Mouse (Mus musculus) myocyte (in vitro differentiated cells): Measurements from ENCODE around the gene Fhl2. TPM values are rescaled to one million over a fixed set of nuclear protein-coding genes. Genes with fewer than 3 reads are reported as not detected.
A peak's percentile ranks its signal among the peaks of the same experiment; 100 is the strongest.

Experiments used
- H3K27me3 ChIP-seq: one replicate; pipeline ENCODE4 v1.6.1; 2011; ENCODE audit not compliant: control insufficient read depth, insufficient read depth, insufficient read length
- H3K36me3 ChIP-seq: one replicate; pipeline ENCODE4 v1.6.1; 2011; ENCODE audit not compliant: control insufficient read depth, insufficient read depth
- H3K4me2 ChIP-seq: one replicate; pipeline ENCODE4 v1.6.1; 2011; ENCODE audit warnings: low read depth, control low read depth
- H3K4me3 ChIP-seq: one replicate; pipeline ENCODE4 v1.5.1; 2011; ENCODE audit warnings: mild to moderate bottlenecking, control low read depth, moderate library complexity
- H3K79me2 ChIP-seq: one replicate; pipeline ENCODE4 v1.6.1; 2011; ENCODE audit not compliant: control insufficient read depth, insufficient read depth
- H3ac ChIP-seq: one replicate; pipeline ENCODE4 v1.6.1; 2011; ENCODE audit not compliant: control insufficient read depth, insufficient read length
- CEBPB ChIP-seq: IDR thresholded peaks from 2 replicates; pipeline ENCODE4 v1.6.1; 2011; ENCODE audit warnings: mild to moderate bottlenecking, moderate library complexity; ENCODE audit not compliant: poor library complexity, insufficient read depth, severe bottlenecking
- E2F4 ChIP-seq: IDR thresholded peaks from one replicate; pipeline ENCODE4 v1.6.1; 2011; ENCODE audit warnings: mild to moderate bottlenecking, control low read depth, moderate library complexity; ENCODE audit not compliant: insufficient read depth
- MAX ChIP-seq: IDR thresholded peaks from one replicate; pipeline ENCODE4 v1.6.1; 2011; ENCODE audit warnings: low read depth, mild to moderate bottlenecking, control low read depth
- MYOD1 ChIP-seq, 3 experiments: IDR thresholded peaks; one replicate each; pipeline ENCODE4 v1.6.1; 2011; ENCODE audit warnings: control low read depth in 2 of 3, low read depth in 2 of 3, mild to moderate bottlenecking in 2 of 3, moderate library complexity in 1 of 3; ENCODE audit not compliant: insufficient read length in 2 of 3, control insufficient read depth in 1 of 3
- MYOG ChIP-seq, 3 experiments: IDR thresholded peaks; one replicate each; pipeline ENCODE4 v1.6.1; 2011; ENCODE audit warnings: control low read depth in 2 of 3, low read depth in 2 of 3, mild to moderate bottlenecking in 2 of 3; ENCODE audit not compliant: insufficient read length in 2 of 3, control insufficient read depth in 1 of 3, insufficient read depth in 1 of 3
- POLR2A ChIP-seq: IDR thresholded peaks from one replicate; pipeline ENCODE4 v1.6.1; 2011; ENCODE audit warnings: low read depth, mild to moderate bottlenecking, control low read depth, moderate library complexity; ENCODE audit not compliant: insufficient read length
- POLR2AphosphoS2 ChIP-seq: IDR thresholded peaks from one replicate; pipeline ENCODE4 v1.6.1; 2011; ENCODE audit warnings: low read depth, control low read depth; ENCODE audit not compliant: insufficient read length
- REST ChIP-seq: IDR thresholded peaks from one replicate; pipeline ENCODE4 v1.6.1; 2011; ENCODE audit warnings: mild to moderate bottlenecking, control low read depth, moderate library complexity; ENCODE audit not compliant: insufficient read depth, insufficient read length
- SRF ChIP-seq: IDR thresholded peaks from one replicate; pipeline ENCODE4 v1.6.1; 2011; ENCODE audit warnings: low read depth; ENCODE audit not compliant: control insufficient read depth, insufficient read length
- TCF12 ChIP-seq: IDR thresholded peaks from one replicate; pipeline ENCODE4 v1.6.1; 2011; ENCODE audit warnings: mild to moderate bottlenecking, control low read depth; ENCODE audit not compliant: poor library complexity, insufficient read depth, severe bottlenecking
- TCF3 ChIP-seq: IDR thresholded peaks from one replicate; pipeline ENCODE4 v1.6.1; 2011; ENCODE audit warnings: low read depth, control low read depth; ENCODE audit not compliant: insufficient read length
- USF1 ChIP-seq: IDR thresholded peaks from one replicate; pipeline ENCODE4 v1.6.1; 2011; ENCODE audit warnings: low read depth, mild to moderate bottlenecking, control low read depth, moderate library complexity
- polyA plus RNA-seq: library from polyadenylated mRNA; unstranded; fragments of >200 nt; fragmentation: generic; extraction: Trizol; gene quantifications from one replicate; pipeline ENCODE4 v1.2.1, GENCODE M21; 2012; ENCODE audit warnings: missing spikeins

The Fhl2 gene
- polyA plus RNA-seq, 1 experiment, result 58.2 TPM

DNA sequence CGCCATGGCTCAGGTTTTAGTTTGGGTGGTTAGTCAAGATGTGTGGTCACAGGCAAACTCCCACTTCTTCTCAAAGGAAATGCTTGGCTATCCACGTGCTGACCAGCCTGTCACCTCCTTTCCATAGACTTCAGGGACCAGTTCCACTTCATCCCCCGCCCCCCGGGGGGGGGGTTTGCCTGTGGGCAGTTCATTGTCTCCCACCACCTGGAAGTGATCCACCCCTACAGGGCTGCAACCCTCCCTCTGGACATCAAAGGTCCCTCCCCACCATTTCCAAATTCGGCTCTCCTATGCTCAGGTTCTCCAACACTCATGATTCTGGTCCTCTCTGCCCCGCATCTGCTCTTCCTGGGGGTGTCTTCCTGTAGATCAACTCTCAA is 33.7 kb downstream of the Fhl2 start:
- peak overlapping the region; percentile 74 for H3K4me3 ChIP-seq
- H3K27me3 ChIP-seq, result no peaks in the 10 kb centered on the region
- H3K4me2 ChIP-seq, result peak overlapping the region; percentile 83
- H3K79me2 ChIP-seq, result peaks cover 54% of the 10 kb centered on the region
- TF ChIP-seq MYOD1 (IDR thresholded peaks at IDR 0.05; ENCODE audit: control insufficient read depth in 1 of 3, insufficient read length in 2 of 3, low read depth in 2 of 3) (no peak), E2F4 (no peak), TCF3 (no peak), TCF12 (no peak), SRF (no peak), CEBPB (no peak)
- H3K36me3 ChIP-seq, result peaks cover 2% of the 10 kb centered on the region
- H3ac ChIP-seq, result peak overlapping the region; percentile 46

- peaks cover 8% of the 10 kb centered on the region for H3K36me3 ChIP-seq
- peak overlapping the region; percentile 46 for H3ac ChIP-seq
- H3K4me3 ChIP-seq, result peak overlapping the region; percentile 74
- peak overlapping the region; percentile 83 for H3K4me2 ChIP-seq
- H3K27me3 ChIP-seq, result no peaks in the 10 kb centered on the region
- TF ChIP-seq TCF3 (no peak), CEBPB (peak; percentile 79)
- H3K79me2 ChIP-seq, result peaks cover 60% of the 10 kb centered on the region
These were observed 34.4 kb downstream of the Fhl2 start for GRCm38 (mm10) chr1:43162394-43162793.

- TF ChIP-seq POLR2AphosphoS2 (no peak), MYOG (IDR thresholded peaks at IDR 0.05; ENCODE audit: control insufficient read depth in 1 of 3, insufficient read depth in 1 of 3, insufficient read length in 2 of 3, low read depth in 2 of 3) (no peak), REST (no peak)
- no peak overlapping the region for H3K4me2 ChIP-seq
- H3ac ChIP-seq, result no peak overlapping the region
- H3K4me3 ChIP-seq, result no peak overlapping the region
- peaks cover 90% of the 10 kb centered on the region for H3K79me2 ChIP-seq
- H3K27me3 ChIP-seq, result no peaks in the 10 kb centered on the region
- H3K36me3 ChIP-seq, result peaks cover 13% of the 10 kb centered on the region
These were observed 37.4 kb downstream of the Fhl2 start for GRCm38 (mm10) chr1:43159429-43159828.

GRCm38 (mm10) chr1:43157907-43158306 is 38.9 kb downstream of the Fhl2 start:
- no peaks in the 10 kb centered on the region for H3K27me3 ChIP-seq
- peaks cover 15% of the 10 kb centered on the region for H3K36me3 ChIP-seq

DNA sequence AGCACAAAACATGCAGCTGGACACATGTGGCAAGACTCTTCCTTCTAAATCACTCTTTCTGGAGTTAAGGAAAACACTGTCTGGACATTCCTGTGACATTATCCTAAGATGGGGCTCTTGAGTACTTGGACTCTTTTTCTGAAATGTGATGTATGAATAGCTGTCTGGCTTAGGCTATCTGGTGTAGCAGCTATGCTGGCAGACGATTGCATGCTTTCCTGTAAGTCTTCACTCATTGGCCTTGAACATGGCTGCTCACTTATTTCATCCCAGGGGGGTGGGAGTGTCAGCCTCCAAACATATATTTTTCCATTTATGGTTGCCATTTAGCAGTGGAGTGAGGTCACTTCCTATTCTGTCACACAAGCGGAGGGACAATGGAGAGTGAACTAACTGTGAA is 42.3 kb downstream of the Fhl2 start:
- H3K4me3 ChIP-seq, result no peak overlapping the region
- peaks cover 82% of the 10 kb centered on the region for H3K79me2 ChIP-seq
- H3K4me2 ChIP-seq, result no peak overlapping the region
- peaks cover 48% of the 10 kb centered on the region for H3K36me3 ChIP-seq
- no peak for TF ChIP-seq TCF3
- no peak for TF ChIP-seq POLR2AphosphoS2
- TF ChIP-seq MAX, result no peak
- TF ChIP-seq REST, result no peak
- TF ChIP-seq USF1, result no peak
- TF ChIP-seq SRF, result no peak
- no peak for TF ChIP-seq E2F4
- TF ChIP-seq TCF12, result no peak
- no peak for TF ChIP-seq MYOD1 (IDR thresholded peaks at IDR 0.05; ENCODE audit: control insufficient read depth in 1 of 3, insufficient read length in 2 of 3, low read depth in 2 of 3)
- H3K27me3 ChIP-seq, result no peaks in the 10 kb centered on the region
- no peak overlapping the region for H3ac ChIP-seq

More at GRCm38 (mm10) chr1:43157907-43158306, 38.9 kb downstream of the Fhl2 start:
- Histone ChIP-seq H3ac (no peak overlapping the region), H3K4me3 (no peak overlapping the region), H3K79me2 (peaks cover 99% of the 10 kb centered on the region), H3K4me2 (no peak overlapping the region)
- TF ChIP-seq TCF12 (no peak), MYOD1 (IDR thresholded peaks at IDR 0.05; ENCODE audit: control insufficient read depth in 1 of 3, insufficient read length in 2 of 3, low read depth in 2 of 3) (no peak), CEBPB (no peak), USF1 (no peak), POLR2AphosphoS2 (no peak), SRF (no peak), POLR2A (no peak), TCF3 (no peak)

DNA sequence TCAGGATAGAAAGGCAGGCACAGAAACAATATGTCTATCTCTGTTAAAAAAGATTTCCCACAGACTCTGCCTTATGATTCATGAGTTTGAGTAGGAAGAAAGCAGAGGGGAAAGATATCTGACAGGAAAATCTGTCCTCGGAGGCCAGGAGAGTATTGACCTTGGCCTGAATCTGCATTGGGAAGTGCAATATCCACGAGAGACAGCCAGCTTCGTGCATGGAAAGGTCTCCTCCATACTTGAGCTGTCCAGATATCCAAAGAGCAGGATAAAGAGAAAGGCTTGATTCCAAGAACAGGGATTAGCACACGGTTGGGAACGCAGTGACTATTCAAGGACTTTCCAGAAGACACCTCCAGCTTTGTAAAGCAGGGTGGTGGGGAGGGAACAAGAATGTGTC is 43.2 kb downstream of the Fhl2 start:
- H3K4me2 ChIP-seq, result no peak overlapping the region
- TF ChIP-seq MAX, result no peak
- no peak for TF ChIP-seq E2F4
- no peak for TF ChIP-seq MYOD1 (IDR thresholded peaks at IDR 0.05; ENCODE audit: control insufficient read depth in 1 of 3, insufficient read length in 2 of 3, low read depth in 2 of 3)
- no peak for TF ChIP-seq MYOG (IDR thresholded peaks at IDR 0.05; ENCODE audit: control insufficient read depth in 1 of 3, insufficient read depth in 1 of 3, insufficient read length in 2 of 3, low read depth in 2 of 3)
- TF ChIP-seq CEBPB, result no peak
- no peak for TF ChIP-seq USF1
- no peak for TF ChIP-seq POLR2A
- no peak for TF ChIP-seq SRF
- no peak for TF ChIP-seq REST
- TF ChIP-seq TCF12, result no peak
- TF ChIP-seq POLR2AphosphoS2, result no peak

More for the DNA sequence above, 43.2 kb downstream of the Fhl2 start:
- Histone ChIP-seq H3ac (no peak overlapping the region), H3K79me2 (peaks cover 74% of the 10 kb centered on the region), H3K4me3 (no peak overlapping the region), H3K36me3 (peaks cover 56% of the 10 kb centered on the region), H3K27me3 (no peaks in the 10 kb centered on the region)
